Mouse (Mus musculus): ENCODE results near the gene Ewsr1.

DNA sequence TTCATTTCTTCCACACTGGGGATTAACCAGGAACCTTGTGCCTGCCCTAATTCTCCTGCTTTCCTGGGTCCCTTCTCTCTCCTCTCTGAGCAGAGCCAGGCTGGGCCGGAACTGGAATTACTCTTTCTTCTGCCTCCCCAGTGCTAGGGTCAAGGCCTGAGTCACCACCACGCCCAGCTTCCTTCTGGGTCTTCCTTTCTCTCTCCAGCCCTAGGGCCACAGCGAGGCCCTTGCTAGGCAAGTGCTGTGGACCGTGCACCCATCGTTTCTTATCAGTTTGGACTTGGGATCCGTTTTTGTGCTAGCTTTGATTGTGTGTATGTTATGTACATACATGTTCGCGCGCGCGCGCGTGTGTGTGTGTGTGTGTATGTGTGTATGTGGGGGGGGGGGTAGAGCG lies 44.9 kb downstream of the Ewsr1 start:
- no peak for TF ChIP-seq POLR2A (IDR thresholded peaks at IDR 0.05; ENCODE audit: insufficient read length, low read depth)
- no peak for TF ChIP-seq MYOG (IDR thresholded peaks at IDR 0.05; ENCODE audit: control insufficient read depth in 1 of 3, insufficient read depth in 1 of 3, insufficient read length in 2 of 3, low read depth in 2 of 3)
- no peak for TF ChIP-seq USF1 (IDR thresholded peaks at IDR 0.05; ENCODE audit: low read depth)
- no peak for TF ChIP-seq POLR2AphosphoS2 (IDR thresholded peaks at IDR 0.05; ENCODE audit: insufficient read length, low read depth)
- TF ChIP-seq CEBPB (IDR thresholded peaks at IDR 0.05; ENCODE audit: insufficient read depth, poor library complexity, severe bottlenecking), result no peak
- no peak for TF ChIP-seq MAX (IDR thresholded peaks at IDR 0.05; ENCODE audit: low read depth)
- no peak for TF ChIP-seq MYOD1 (IDR thresholded peaks at IDR 0.05; ENCODE audit: control insufficient read depth in 1 of 3, insufficient read length in 2 of 3, low read depth in 2 of 3)
- TF ChIP-seq REST (IDR thresholded peaks at IDR 0.05; ENCODE audit: insufficient read depth, insufficient read length), result no peak
- no peak for TF ChIP-seq E2F4 (IDR thresholded peaks at IDR 0.05; ENCODE audit: insufficient read depth)
- TF ChIP-seq TCF12 (IDR thresholded peaks at IDR 0.05; ENCODE audit: insufficient read depth, poor library complexity, severe bottlenecking), result no peak
- no peak for TF ChIP-seq TCF3 (IDR thresholded peaks at IDR 0.05; ENCODE audit: insufficient read length, low read depth)
- no peak for TF ChIP-seq SRF (IDR thresholded peaks at IDR 0.05; ENCODE audit: control insufficient read depth, insufficient read length, low read depth)
